Mouse (Mus musculus) ES-E14 (cell line): ENCODE data around the gene Dab2ip.

Experiments used
- HCFC1 ChIP-seq: IDR thresholded peaks from 2 replicates; pipeline ENCODE4 v1.6.1; 2012; ENCODE audit warnings: low read length, inconsistent platforms, borderline replicate concordance; ENCODE audit not compliant: insufficient read depth
- ZC3H11A ChIP-seq: IDR thresholded peaks from 2 replicates; pipeline ENCODE4 v1.6.1; 2012; ENCODE audit warnings: low read depth, mild to moderate bottlenecking, inconsistent platforms, low read length, borderline replicate concordance

GRCm38 (mm10) chr2:35736061-35736460, 178.0 kb downstream of the Dab2ip start:
- TF ChIP-seq HCFC1 (no peak), ZC3H11A (no peak)
